Mouse (Mus musculus) testis, adult 2 months (tissue): ENCODE results near the gene Sla2. TPM values are rescaled to one million over a fixed set of nuclear protein-coding genes. Genes with fewer than 3 reads are reported as not detected.
"Not testable (repeated sequence)": the region's sequence is repeated elsewhere in the genome, so short reads cannot be mapped to it uniquely, and the experiment has no call there.

ENCODE experiments used
- H3K27ac ChIP-seq: fragments of 200-500 bp; 2 replicates; pipeline ENCODE4 v1.5.1; 2012; ENCODE audit warnings: low read depth, low read length; ENCODE audit not compliant: control insufficient read depth, insufficient read depth
- H3K27me3 ChIP-seq: fragments of 200-500 bp; 2 replicates; pipeline ENCODE4 v1.6.1; 2012; ENCODE audit warnings: mild to moderate bottlenecking, low read length, moderate library complexity; ENCODE audit not compliant: control insufficient read depth, insufficient read depth
- H3K36me3 ChIP-seq: fragments of 200-500 bp; 2 replicates; pipeline ENCODE4 v1.6.1; 2012; ENCODE audit warnings: mild to moderate bottlenecking, low read length; ENCODE audit not compliant: control insufficient read depth, insufficient read depth
- H3K4me1 ChIP-seq: fragments of 200-500 bp; 2 replicates; pipeline ENCODE4 v1.6.1; 2012; ENCODE audit warnings: low read length; ENCODE audit not compliant: control insufficient read depth, insufficient read depth
- H3K4me3 ChIP-seq: fragments of 200-500 bp; 2 replicates; pipeline ENCODE4 v1.5.1; 2012; ENCODE audit warnings: low read depth, mild to moderate bottlenecking, low read length, moderate library complexity, mixed read lengths; ENCODE audit not compliant: control insufficient read depth
- CTCF ChIP-seq: fragments of 200-500 bp; IDR thresholded peaks from 2 replicates; pipeline ENCODE4 v1.5.1; 2012; ENCODE audit warnings: low read depth, mild to moderate bottlenecking, inconsistent platforms, low read length, moderate library complexity; ENCODE audit not compliant: control insufficient read depth, insufficient read depth, insufficient replicate concordance
- POLR2A ChIP-seq: fragments of 200-500 bp; IDR thresholded peaks from 2 replicates; pipeline ENCODE4 v1.6.1; 2012; ENCODE audit warnings: low read depth, mild to moderate bottlenecking, inconsistent platforms, low read length, moderate library complexity; ENCODE audit not compliant: control insufficient read depth
- polyA plus RNA-seq: library from polyadenylated mRNA; depleted of rRNA; stranded (reverse); fragments of >200 nt; gene quantifications from 2 replicates; pipeline ENCODE4 v1.2.3, GENCODE M21; 2012

The Sla2 gene
- polyA plus RNA-seq, 1 experiment: 0.14 TPM

DNA sequence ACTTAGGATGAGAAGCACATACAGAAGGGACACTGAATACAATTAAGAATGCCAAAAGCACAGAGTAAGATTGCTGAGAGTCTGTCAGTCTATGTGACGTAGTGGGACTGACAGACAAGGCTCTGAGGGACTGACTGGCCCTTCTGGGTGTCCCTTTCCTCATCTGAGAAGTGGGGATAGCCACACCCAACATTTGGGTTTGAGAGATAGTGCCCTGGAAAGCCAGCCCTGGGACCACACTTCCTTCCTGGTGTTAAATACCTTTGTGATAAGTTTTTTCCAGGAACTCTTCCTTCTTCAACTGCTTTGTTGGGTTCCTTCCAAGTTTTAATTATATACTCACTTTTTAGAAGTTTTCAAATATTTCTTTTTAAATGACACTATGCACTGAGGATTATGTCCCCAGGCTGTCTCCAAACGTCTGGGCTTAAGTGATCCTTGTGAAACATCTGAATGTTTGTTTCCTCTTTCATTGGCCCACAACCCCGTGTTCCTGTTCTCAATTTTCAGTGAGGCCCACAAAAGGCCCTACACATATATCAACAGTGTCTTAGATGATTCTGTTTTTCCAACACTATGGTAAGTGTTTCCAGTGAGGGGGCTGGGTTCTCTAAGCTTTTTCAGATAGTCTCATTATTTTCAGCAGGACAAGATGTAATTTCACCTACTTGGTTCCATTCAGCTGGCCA lies 37.4 kb upstream of the Sla2 start:
- Histone ChIP-seq H3K27me3 (no peaks in the 10 kb centered on the region), H3K27ac (no peak overlapping the region), H3K36me3 (no peaks in the 10 kb centered on the region; the same call in 1 of the 2 replicates), H3K4me1 (no peaks in the 10 kb centered on the region), H3K4me3 (no peak overlapping the region)
- TF ChIP-seq POLR2A: no peak
- TF ChIP-seq CTCF: no peak

DNA sequence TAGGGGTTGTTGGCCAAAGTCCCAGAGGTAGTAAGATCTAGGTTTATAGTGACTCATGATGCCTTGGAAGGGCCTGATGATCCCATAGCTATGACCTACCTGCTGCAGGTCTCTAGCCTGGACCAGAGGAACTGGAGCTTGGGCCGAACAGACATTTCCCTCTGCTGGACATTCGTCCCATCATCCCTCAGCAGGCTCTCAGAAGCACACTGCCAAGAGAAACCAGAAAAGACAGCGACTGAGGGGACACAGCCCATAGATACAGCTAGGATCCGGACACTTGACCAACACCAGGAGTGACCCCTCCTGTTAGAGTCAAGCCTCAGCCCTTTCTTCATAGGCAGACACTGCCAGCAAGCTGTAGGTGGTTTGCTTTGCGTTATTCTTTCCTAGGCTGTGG lies 36.1 kb upstream of the Sla2 start:
- H3K4me3 ChIP-seq: no peak overlapping the region
- no peaks in the 10 kb centered on the region for H3K36me3 ChIP-seq
- TF ChIP-seq POLR2A (no peak), CTCF (no peak)
- H3K27me3 ChIP-seq: no peaks in the 10 kb centered on the region
- no peaks in the 10 kb centered on the region for H3K4me1 ChIP-seq
- H3K27ac ChIP-seq: no peak overlapping the region

DNA sequence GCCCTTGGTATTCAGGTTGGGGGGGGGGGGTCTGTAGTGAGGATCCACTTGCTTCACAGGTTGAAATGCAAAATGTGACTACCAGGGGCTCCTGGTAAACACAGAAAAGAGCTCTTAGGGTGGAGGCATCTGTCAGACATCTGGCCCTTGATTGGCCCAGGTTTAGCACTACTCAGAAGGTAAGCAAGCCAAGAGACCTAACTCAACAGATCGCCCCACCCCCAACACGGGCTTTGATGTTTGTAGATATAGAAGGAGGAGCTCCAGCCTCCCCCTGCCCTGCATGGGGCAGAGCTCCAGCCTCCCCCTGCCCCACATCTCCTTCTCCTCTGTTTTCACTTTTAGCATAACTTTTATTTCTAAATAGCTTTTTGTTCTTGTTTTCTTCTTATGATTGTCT lies 32.8 kb upstream of the Sla2 start:
- no peak overlapping the region for H3K4me3 ChIP-seq
- TF ChIP-seq POLR2A: no peak
- no peak overlapping the region for H3K27ac ChIP-seq
- H3K4me1 ChIP-seq: no peaks in the 10 kb centered on the region
- no peaks in the 10 kb centered on the region for H3K27me3 ChIP-seq
- H3K36me3 ChIP-seq: no peaks in the 10 kb centered on the region

DNA sequence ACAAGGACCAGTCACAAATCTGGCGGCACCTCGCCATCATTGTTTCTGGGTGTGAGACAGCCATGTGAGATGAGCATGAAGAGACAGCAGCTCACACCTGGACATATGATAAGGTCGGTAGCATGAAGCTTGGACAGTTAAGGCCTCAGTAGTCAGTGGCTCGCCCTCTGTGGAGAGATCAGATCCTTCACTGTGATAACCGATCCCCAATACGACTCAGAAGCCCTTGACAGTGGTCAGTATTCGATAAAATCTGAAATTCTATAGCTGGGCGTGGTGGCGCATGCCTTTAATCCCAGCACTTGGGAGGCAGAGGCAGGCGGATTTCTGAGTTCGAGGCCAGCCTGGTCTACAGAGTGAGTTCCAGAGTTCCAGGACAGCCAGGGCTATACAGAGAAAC lies 32.2 kb upstream of the Sla2 start:
- not testable (repeated sequence) for H3K36me3 ChIP-seq, H3K4me3 ChIP-seq, H3K4me1 ChIP-seq, H3K27me3 ChIP-seq, H3K27ac ChIP-seq

DNA sequence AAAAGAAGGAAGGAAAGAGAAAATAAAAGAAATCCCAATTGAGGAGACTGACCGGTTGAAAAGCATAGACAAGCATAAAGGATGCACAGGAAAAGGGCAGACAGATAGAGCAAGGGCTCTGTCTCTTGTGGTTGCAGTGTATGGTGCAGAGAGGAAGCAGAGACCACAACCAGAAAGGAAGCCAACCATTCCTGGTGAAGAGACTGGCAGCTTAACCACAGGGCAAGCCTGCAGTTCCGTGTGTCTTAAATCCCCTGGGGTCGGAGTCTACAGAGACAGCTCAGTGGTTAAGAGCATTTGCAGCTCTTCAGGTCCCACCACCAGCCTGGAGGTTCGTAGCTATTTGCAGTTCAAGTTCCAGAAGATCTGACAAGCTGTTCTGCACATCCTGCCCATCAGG lies 31.6 kb upstream of the Sla2 start:
- no peak overlapping the region for H3K4me3 ChIP-seq
- H3K27me3 ChIP-seq: no peaks in the 10 kb centered on the region
- TF ChIP-seq CTCF (no peak), POLR2A (no peak)
- no peaks in the 10 kb centered on the region for H3K4me1 ChIP-seq
- no peak overlapping the region for H3K27ac ChIP-seq
- no peaks in the 10 kb centered on the region for H3K36me3 ChIP-seq

DNA sequence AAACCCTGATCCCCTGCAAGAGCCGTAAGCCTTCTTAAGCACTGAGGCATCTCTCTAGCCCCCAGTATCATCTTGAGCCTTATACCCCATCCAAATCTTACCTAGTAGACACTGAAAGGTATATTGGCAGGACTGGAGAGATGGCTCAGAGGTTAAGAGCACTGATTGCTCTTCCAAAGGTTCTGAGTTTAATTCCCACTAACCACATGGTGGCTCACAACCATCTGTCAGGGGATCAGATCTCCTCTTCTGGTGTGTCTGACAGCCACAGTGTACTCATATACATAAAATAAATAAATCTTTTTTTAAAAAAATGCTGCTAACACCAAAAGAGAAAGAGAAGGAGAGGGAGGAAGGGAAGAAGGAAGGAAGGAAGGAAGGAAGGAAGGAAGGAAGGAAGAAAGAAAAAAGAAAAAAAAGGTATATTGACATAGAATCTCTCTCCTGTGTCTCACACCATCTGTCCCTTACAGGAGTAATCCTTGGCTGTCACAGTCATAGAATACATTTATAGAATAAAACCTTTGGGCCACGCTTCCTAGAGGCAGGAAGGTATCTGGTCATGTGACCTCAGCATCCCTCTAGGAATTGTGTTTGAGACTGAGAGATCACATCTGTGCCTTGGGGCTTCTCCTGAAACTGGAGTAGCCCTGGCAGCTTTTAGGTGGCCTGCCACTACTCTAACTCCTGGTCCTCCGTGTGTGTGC lies 29.6 kb upstream of the Sla2 start:
- TF ChIP-seq CTCF: no peak
- no peak for TF ChIP-seq POLR2A
- no peak overlapping the region for H3K4me3 ChIP-seq
- H3K27me3 ChIP-seq: no peaks in the 10 kb centered on the region
- no peak overlapping the region for H3K27ac ChIP-seq
- H3K4me1 ChIP-seq: no peaks in the 10 kb centered on the region
- no peaks in the 10 kb centered on the region for H3K36me3 ChIP-seq

DNA sequence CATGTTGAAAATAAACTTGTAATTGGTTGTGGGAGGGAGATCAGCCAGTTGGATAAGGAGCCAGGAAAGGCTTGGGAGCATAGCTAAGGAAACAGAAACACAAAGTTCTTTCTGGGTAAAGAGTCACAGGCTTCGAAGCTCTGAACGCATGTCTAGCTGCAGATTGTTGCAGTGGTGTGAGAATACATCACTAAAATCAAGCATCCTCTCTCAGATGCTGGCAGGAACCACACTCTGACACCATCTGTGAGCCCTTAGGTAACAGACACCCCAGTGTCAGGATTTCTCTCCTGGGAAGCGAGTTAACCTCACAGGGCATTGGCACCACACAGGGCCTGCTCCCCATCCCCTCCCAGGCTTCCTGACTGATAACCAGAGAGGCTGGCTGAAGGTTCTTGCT lies 28.6 kb upstream of the Sla2 start:
- Histone ChIP-seq H3K36me3 (no peaks in the 10 kb centered on the region), H3K4me1 (no peaks in the 10 kb centered on the region), H3K27ac (no peak overlapping the region), H3K4me3 (no peak overlapping the region), H3K27me3 (no peaks in the 10 kb centered on the region)
- TF ChIP-seq POLR2A: no peak
- no peak for TF ChIP-seq CTCF

DNA sequence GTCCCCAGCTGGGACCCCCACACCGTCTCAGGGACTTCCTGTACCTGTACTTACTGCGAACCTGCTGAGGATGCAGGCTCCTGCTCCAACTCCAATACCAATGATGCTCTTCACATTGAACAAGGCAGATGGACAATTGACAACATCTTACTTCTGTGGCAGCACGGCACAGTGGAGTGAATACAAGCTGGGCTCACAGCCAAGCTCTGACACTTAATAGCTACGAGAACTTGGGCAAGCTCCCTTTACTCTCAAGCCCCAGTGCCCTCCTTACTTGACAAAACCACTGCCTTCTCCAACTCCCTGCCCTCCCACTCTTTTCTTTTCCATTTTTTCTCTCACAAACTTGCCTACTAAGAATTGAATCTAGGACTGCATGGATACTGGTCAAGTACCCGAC lies 26.2 kb upstream of the Sla2 start:
- H3K4me1 ChIP-seq: no peaks in the 10 kb centered on the region
- H3K4me3 ChIP-seq: no peak overlapping the region
- H3K27ac ChIP-seq: no peak overlapping the region
- H3K36me3 ChIP-seq: no peaks in the 10 kb centered on the region
- no peak for TF ChIP-seq POLR2A
- no peak for TF ChIP-seq CTCF
- H3K27me3 ChIP-seq: no peaks in the 10 kb centered on the region

DNA sequence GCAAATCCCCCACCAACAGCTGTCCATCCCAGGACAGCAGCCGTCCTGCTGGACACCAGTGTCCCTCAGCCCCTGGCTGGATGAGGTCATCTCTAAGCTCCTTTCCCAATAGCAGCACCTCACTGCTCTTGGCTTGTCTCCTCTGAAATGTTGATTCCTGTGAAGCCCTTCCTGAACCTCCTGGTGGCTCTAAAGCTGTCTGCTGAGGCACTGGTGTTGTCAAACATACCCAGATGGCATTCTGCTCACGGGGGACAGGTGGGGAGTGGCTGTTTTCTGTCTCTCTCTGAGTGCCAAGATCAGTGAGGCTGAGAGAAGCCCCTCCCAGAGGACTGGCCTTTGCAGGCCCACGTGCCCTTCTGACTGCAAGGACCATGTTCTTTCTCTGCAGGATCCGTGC lies 18.9 kb upstream of the Sla2 start:
- not testable (repeated sequence) for H3K4me1 ChIP-seq, H3K27ac ChIP-seq

More for the DNA sequence above, 18.9 kb upstream of the Sla2 start:
- H3K36me3 ChIP-seq, H3K4me3 ChIP-seq, H3K27me3 ChIP-seq: not testable (repeated sequence)
